Mouse (Mus musculus): ENCODE results near the gene Cox6a2. TPM values are rescaled to one million over a fixed set of nuclear protein-coding genes. Genes with fewer than 3 reads are reported as not detected.

Gene Cox6a2
- polyA plus RNA-seq, 1 experiment = not detected

- no peak overlapping the region for H3K4me3 ChIP-seq (ENCODE audit: insufficient read depth, low read length)
- H3K27ac ChIP-seq (ENCODE audit: insufficient read depth, low read depth, low read length) = peak overlapping the region; percentile 100
These were observed 30.2 kb upstream of the Cox6a2 start for GRCm38 (mm10) chr7:128236426-128236825.

GRCm38 (mm10) chr7:128235481-128235880 lies 29.3 kb upstream of the Cox6a2 start:
- Histone ChIP-seq H3K4me3 (ENCODE audit: insufficient read depth, low read length) (no peak overlapping the region), H3K27ac (ENCODE audit: insufficient read depth, low read depth, low read length) (no peak overlapping the region), H3K4me1 (ENCODE audit: control insufficient read depth, insufficient read depth, low read length) (peaks cover 24% of the 10 kb centered on the region)
- TF ChIP-seq CTCF (IDR thresholded peaks at IDR 0.05; ENCODE audit: low read depth, low read length) = no peak
- no peak for TF ChIP-seq POLR2A (IDR thresholded peaks at IDR 0.05; ENCODE audit: borderline replicate concordance, low read depth, low read length)

More at GRCm38 (mm10) chr7:128236426-128236825, 30.2 kb upstream of the Cox6a2 start:
- peaks cover 24% of the 10 kb centered on the region for H3K4me1 ChIP-seq (ENCODE audit: control insufficient read depth, insufficient read depth, low read length)
- TF ChIP-seq CTCF (IDR thresholded peaks at IDR 0.05; ENCODE audit: low read depth, low read length) (no peak), POLR2A (IDR thresholded peaks at IDR 0.05; ENCODE audit: borderline replicate concordance, low read depth, low read length) (no peak)

- no peak for TF ChIP-seq CTCF (IDR thresholded peaks at IDR 0.05; ENCODE audit: low read depth, low read length)
These were observed 28.6 kb upstream of the Cox6a2 start for GRCm38 (mm10) chr7:128234796-128235195.

GRCm38 (mm10) chr7:128231741-128232140 lies 25.6 kb upstream of the Cox6a2 start:
- H3K4me3 ChIP-seq (ENCODE audit: insufficient read depth, low read length) = no peak overlapping the region
- no peak overlapping the region for H3K27ac ChIP-seq (ENCODE audit: insufficient read depth, low read depth, low read length)
- peaks cover 19% of the 10 kb centered on the region for H3K4me1 ChIP-seq (ENCODE audit: control insufficient read depth, insufficient read depth, low read length)
- TF ChIP-seq POLR2A (IDR thresholded peaks at IDR 0.05; ENCODE audit: borderline replicate concordance, low read depth, low read length) = no peak
- TF ChIP-seq CTCF (IDR thresholded peaks at IDR 0.05; ENCODE audit: low read depth, low read length) = no peak

More at GRCm38 (mm10) chr7:128234796-128235195, 28.6 kb upstream of the Cox6a2 start:
- Histone ChIP-seq H3K4me1 (ENCODE audit: control insufficient read depth, insufficient read depth, low read length) (peaks cover 24% of the 10 kb centered on the region), H3K27ac (ENCODE audit: insufficient read depth, low read depth, low read length) (no peak overlapping the region), H3K4me3 (ENCODE audit: insufficient read depth, low read length) (no peak overlapping the region)

- peaks cover 29% of the 10 kb centered on the region for H3K4me1 ChIP-seq (ENCODE audit: control insufficient read depth, insufficient read depth, low read length)
- no peak for TF ChIP-seq CTCF (IDR thresholded peaks at IDR 0.05; ENCODE audit: low read depth, low read length)
- H3K27ac ChIP-seq (ENCODE audit: insufficient read depth, low read depth, low read length) = peak overlapping the region; percentile 94
- no peak overlapping the region for H3K4me3 ChIP-seq (ENCODE audit: insufficient read depth, low read length)
These were observed 14.7 kb upstream of the Cox6a2 start for GRCm38 (mm10) chr7:128220936-128221335.

GRCm38 (mm10) chr7:128219952-128220351 lies 13.8 kb upstream of the Cox6a2 start:
- H3K27ac ChIP-seq (ENCODE audit: insufficient read depth, low read depth, low read length) = peak overlapping the region; percentile 94
- H3K4me1 ChIP-seq (ENCODE audit: control insufficient read depth, insufficient read depth, low read length) = peaks cover 29% of the 10 kb centered on the region
- H3K4me3 ChIP-seq (ENCODE audit: insufficient read depth, low read length) = no peak overlapping the region
- TF ChIP-seq POLR2A (IDR thresholded peaks at IDR 0.05; ENCODE audit: borderline replicate concordance, low read depth, low read length) (no peak), CTCF (IDR thresholded peaks at IDR 0.05; ENCODE audit: low read depth, low read length) (no peak)

- Histone ChIP-seq H3K4me3 (ENCODE audit: insufficient read depth, low read length) (no peak overlapping the region), H3K4me1 (ENCODE audit: control insufficient read depth, insufficient read depth, low read length) (peaks cover 15% of the 10 kb centered on the region), H3K27ac (ENCODE audit: insufficient read depth, low read depth, low read length) (peak overlapping the region; percentile 65)
- TF ChIP-seq POLR2A (IDR thresholded peaks at IDR 0.05; ENCODE audit: borderline replicate concordance, low read depth, low read length) = no peak
- no peak for TF ChIP-seq CTCF (IDR thresholded peaks at IDR 0.05; ENCODE audit: low read depth, low read length)
These were observed 3.6 kb upstream of the Cox6a2 start for GRCm38 (mm10) chr7:128209826-128210225.

- TF ChIP-seq CTCF (IDR thresholded peaks at IDR 0.05; ENCODE audit: low read depth, low read length) (peak; percentile 73), POLR2A (IDR thresholded peaks at IDR 0.05; ENCODE audit: borderline replicate concordance, low read depth, low read length) (no peak)
- peaks cover 22% of the 10 kb centered on the region for H3K4me1 ChIP-seq (ENCODE audit: control insufficient read depth, insufficient read depth, low read length)
- no peak overlapping the region for H3K27ac ChIP-seq (ENCODE audit: insufficient read depth, low read depth, low read length)
- H3K4me3 ChIP-seq (ENCODE audit: insufficient read depth, low read length) = no peak overlapping the region
These were observed 2.0 kb upstream of the Cox6a2 start for GRCm38 (mm10) chr7:128208187-128208586.

GRCm38 (mm10) chr7:128205695-128206094 lies 492 bp downstream of the Cox6a2 start:
- no peak overlapping the region for H3K27ac ChIP-seq (ENCODE audit: insufficient read depth, low read depth, low read length)
- no peak overlapping the region for H3K4me3 ChIP-seq (ENCODE audit: insufficient read depth, low read length)
- peaks cover 25% of the 10 kb centered on the region for H3K4me1 ChIP-seq (ENCODE audit: control insufficient read depth, insufficient read depth, low read length)
- no peak for TF ChIP-seq POLR2A (IDR thresholded peaks at IDR 0.05; ENCODE audit: borderline replicate concordance, low read depth, low read length)
- TF ChIP-seq CTCF (IDR thresholded peaks at IDR 0.05; ENCODE audit: low read depth, low read length) = no peak

GRCm38 (mm10) chr7:128204179-128204578 lies 2.0 kb downstream of the Cox6a2 start:
- Histone ChIP-seq H3K27ac (ENCODE audit: insufficient read depth, low read depth, low read length) (no peak overlapping the region), H3K4me3 (ENCODE audit: insufficient read depth, low read length) (no peak overlapping the region), H3K4me1 (ENCODE audit: control insufficient read depth, insufficient read depth, low read length) (peaks cover 28% of the 10 kb centered on the region)
- TF ChIP-seq CTCF (IDR thresholded peaks at IDR 0.05; ENCODE audit: low read depth, low read length) (no peak), POLR2A (IDR thresholded peaks at IDR 0.05; ENCODE audit: borderline replicate concordance, low read depth, low read length) (no peak)

- H3K4me1 ChIP-seq (ENCODE audit: control insufficient read depth, insufficient read depth, low read length) = peaks cover 26% of the 10 kb centered on the region
- TF ChIP-seq CTCF (IDR thresholded peaks at IDR 0.05; ENCODE audit: low read depth, low read length) (no peak), POLR2A (IDR thresholded peaks at IDR 0.05; ENCODE audit: borderline replicate concordance, low read depth, low read length) (no peak)
- no peak overlapping the region for H3K4me3 ChIP-seq (ENCODE audit: insufficient read depth, low read length)
- no peak overlapping the region for H3K27ac ChIP-seq (ENCODE audit: insufficient read depth, low read depth, low read length)
These were observed 3.1 kb downstream of the Cox6a2 start for GRCm38 (mm10) chr7:128203071-128203470.

Measured in bone marrow macrophage, adult 2 months (primary cell).